Mouse (Mus musculus): ENCODE measurements around the gene Tmem158.

- TF ChIP-seq CTCF (IDR thresholded peaks at IDR 0.05; ENCODE audit: extremely low read depth, insufficient read depth, insufficient read length, insufficient replicate concordance), result no peak
- no peak for TF ChIP-seq POLR2A (IDR thresholded peaks at IDR 0.05; ENCODE audit: low read depth, low read length)
Measured at GRCm38 (mm10) chr9:123258796-123259195, 1.8 kb downstream of the Tmem158 start.
